Mouse (Mus musculus) cortical plate, adult 2 months (tissue): ENCODE measurements at regions not wholly inside any gene's neighbourhood (a gene's known extent, or its start where the extent isn't known, plus 50 kb on each side); places are given as distances from the start of the nearest gene placed in this dataset.

ENCODE experiments used
- CTCF ChIP-seq: fragments of 200-500 bp; IDR thresholded peaks from 2 replicates; pipeline ENCODE4 v1.5.1; 2011; ENCODE audit warnings: mild to moderate bottlenecking, control low read depth, low read length; ENCODE audit not compliant: insufficient read depth; ENCODE audit errors: extremely low read depth
- POLR2A ChIP-seq: fragments of 200-500 bp; IDR thresholded peaks from 2 replicates; pipeline ENCODE4 v1.6.1; 2011; ENCODE audit warnings: mild to moderate bottlenecking, low read length, control low read depth; ENCODE audit not compliant: insufficient read depth; ENCODE audit errors: extremely low read depth

GRCm38 (mm10) chr9:104444906-104445305 is 102.2 kb upstream of the Cpne4 start:
- TF ChIP-seq CTCF (peak; percentile 67), POLR2A (no peak)
